Mouse (Mus musculus): ENCODE results near the gene Ctdsp2. TPM values are rescaled to one million over a fixed set of nuclear protein-coding genes. Genes with fewer than 3 reads are reported as not detected.

Ctdsp2 gene
- total RNA-seq, 2 experiments from 2014 or later, result 79.4 to 83.8 TPM

DNA sequence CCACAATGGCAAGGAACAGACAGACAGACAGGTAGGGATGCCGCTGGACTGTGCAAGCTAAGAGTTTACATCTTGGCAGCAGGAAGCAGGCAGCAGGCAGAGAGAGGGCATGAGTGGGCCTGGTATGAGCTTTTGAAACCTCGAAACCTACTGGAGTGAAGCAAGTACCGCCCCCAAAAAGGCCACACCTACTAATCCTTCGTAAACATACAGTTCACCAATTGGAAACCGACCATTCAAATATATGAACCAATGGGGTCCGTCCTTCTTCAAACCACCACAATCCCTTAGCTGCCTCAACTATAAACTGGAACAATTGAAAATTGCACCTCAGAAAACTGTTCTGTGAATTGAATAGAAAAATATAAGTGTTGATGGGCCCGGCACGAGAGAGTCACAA lies 14.7 kb upstream of the Ctdsp2 start:
- no peak for TF ChIP-seq CTCF (IDR thresholded peaks at IDR 0.05)
- intact Hi-C loops (cut with DNase I), result no loop called here
- no peak overlapping the region for H3K4me3 ChIP-seq
- DNase-seq (ENCODE audit: extremely low spot score in 1 of 2, low spot score in 2 of 2), result no peak
- peak overlapping the region; percentile 90 for H3K27ac ChIP-seq

DNA sequence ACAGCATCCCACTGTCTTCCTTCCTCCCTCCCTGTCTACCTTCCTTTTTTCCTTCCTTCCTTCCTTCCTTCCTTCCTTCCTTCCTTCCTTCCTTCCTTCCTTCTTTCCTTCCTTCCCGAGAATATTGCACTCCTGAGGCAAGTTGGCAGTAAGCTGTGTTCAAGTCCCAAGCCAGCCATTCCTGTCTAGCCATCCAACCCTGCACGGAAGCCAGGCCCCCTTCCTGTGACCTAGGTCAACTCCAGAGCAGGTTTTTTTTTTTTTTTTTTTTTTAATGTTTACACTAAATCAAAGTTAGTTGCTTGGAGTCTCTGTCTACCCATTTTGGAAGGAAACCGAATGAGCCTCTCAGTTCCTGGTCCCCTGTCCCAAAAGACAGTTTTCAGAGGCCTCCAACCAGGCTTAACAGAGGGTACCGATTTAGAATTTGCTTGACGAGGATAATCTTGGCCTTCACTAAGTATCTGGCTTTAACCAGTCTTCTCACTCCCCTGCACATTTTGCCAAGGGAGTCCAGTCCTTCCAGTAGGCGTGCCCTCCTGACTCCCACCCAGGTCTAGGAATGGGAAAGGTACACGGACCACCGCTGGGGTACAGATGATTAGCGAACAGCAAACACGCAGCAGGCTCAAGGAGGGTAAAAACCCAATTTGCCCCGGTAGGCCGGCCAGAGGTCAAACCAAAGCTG lies 7.0 kb upstream of the Ctdsp2 start:
- no peak for DNase-seq (ENCODE audit: extremely low spot score in 1 of 2, low spot score in 2 of 2)
- Histone ChIP-seq H3K27ac (peak overlapping the region; percentile 51; the same call in 1 of the 2 replicates), H3K4me3 (no peak overlapping the region)
- TF ChIP-seq CTCF (IDR thresholded peaks at IDR 0.05), result no peak
- intact Hi-C loops (cut with DNase I), result no loop called here

GRCm38 (mm10) chr10:126972051-126972725 lies 6.3 kb upstream of the Ctdsp2 start:
- no peak for TF ChIP-seq CTCF (IDR thresholded peaks at IDR 0.05)
- Histone ChIP-seq H3K4me3 (no peak overlapping the region), H3K27ac (peak overlapping the region; percentile 51; the same call in 1 of the 2 replicates)
- intact Hi-C loops (cut with DNase I), result no loop called here
- no peak for DNase-seq (ENCODE audit: extremely low spot score in 1 of 2, low spot score in 2 of 2)

DNA sequence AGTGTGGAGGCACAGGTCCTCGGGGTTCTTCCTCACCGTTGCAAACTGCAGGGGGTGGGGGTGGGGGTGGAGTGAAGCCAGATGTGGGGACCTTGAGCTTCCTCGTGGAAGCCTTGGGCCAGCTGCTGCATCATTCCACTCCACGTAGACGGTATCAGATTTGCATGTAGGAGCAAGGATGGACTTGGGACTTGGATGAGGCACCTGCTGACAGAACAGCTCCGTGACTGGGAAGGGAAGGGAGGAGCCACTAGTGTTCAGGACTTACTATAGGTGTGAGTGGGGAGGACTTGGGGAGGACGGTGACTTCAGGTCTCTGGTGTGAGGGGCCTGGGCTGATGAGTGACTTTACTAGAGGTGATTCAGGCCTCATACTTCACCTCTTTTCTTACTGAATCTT lies 5.5 kb upstream of the Ctdsp2 start:
- no peak overlapping the region for H3K4me3 ChIP-seq
- no peak for TF ChIP-seq CTCF (IDR thresholded peaks at IDR 0.05)
- no peak overlapping the region for H3K27ac ChIP-seq
- no peak for DNase-seq (ENCODE audit: extremely low spot score in 1 of 2, low spot score in 2 of 2)
- intact Hi-C loops (cut with DNase I), result no loop called here

- no peak for TF ChIP-seq CTCF (IDR thresholded peaks at IDR 0.05)
- H3K27ac ChIP-seq, result no peak overlapping the region
- DNase-seq (ENCODE audit: extremely low spot score in 1 of 2, low spot score in 2 of 2), result no peak
- intact Hi-C loops (cut with DNase I), result no loop called here
- no peak overlapping the region for H3K4me3 ChIP-seq
These were observed 2.8 kb upstream of the Ctdsp2 start for GRCm38 (mm10) chr10:126975706-126976105.

DNA sequence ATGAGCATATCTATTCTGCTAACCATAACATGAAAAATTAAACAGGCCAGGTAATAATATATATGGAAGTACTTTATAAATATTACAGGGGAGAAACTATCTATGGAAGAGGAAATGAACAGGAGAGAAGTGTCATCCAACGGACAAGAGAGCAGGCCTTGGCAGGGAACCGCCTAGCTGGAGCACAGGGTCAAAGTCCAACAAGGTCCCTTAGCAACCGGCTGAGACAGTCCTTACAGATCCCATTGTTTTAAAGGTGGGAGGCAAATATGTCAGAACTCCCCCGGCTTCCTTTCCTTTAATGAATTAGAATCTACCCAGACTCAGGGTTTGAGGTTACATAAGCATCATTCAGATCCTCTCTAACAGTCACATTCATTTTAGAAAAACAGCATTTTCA lies 1.4 kb upstream of the Ctdsp2 start:
- no peak for TF ChIP-seq CTCF (IDR thresholded peaks at IDR 0.05)
- intact Hi-C loops (cut with DNase I), result no loop called here
- no peak for DNase-seq (ENCODE audit: extremely low spot score in 1 of 2, low spot score in 2 of 2)
- H3K4me3 ChIP-seq, result no peak overlapping the region
- H3K27ac ChIP-seq, result peak overlapping the region; percentile 61

GRCm38 (mm10) chr10:126979121-126979635 lies 661 bp downstream of the Ctdsp2 start:
- TF ChIP-seq CTCF (IDR thresholded peaks at IDR 0.05), result no peak
- DNase-seq (ENCODE audit: extremely low spot score in 1 of 2, low spot score in 2 of 2), result peak in 1 of 2 experiments; percentile 63
- peak overlapping the region; percentile 97 for H3K4me3 ChIP-seq
- intact Hi-C loops (cut with DNase I), result no loop called here
- peak overlapping the region; percentile 99 for H3K27ac ChIP-seq

GRCm38 (mm10) chr10:126979636-126980151 lies 1.2 kb downstream of the Ctdsp2 start:
- peak; percentile 56 to 63 for DNase-seq (ENCODE audit: extremely low spot score in 1 of 2, low spot score in 2 of 2)
- intact Hi-C loops (cut with DNase I), result no loop called here

DNA sequence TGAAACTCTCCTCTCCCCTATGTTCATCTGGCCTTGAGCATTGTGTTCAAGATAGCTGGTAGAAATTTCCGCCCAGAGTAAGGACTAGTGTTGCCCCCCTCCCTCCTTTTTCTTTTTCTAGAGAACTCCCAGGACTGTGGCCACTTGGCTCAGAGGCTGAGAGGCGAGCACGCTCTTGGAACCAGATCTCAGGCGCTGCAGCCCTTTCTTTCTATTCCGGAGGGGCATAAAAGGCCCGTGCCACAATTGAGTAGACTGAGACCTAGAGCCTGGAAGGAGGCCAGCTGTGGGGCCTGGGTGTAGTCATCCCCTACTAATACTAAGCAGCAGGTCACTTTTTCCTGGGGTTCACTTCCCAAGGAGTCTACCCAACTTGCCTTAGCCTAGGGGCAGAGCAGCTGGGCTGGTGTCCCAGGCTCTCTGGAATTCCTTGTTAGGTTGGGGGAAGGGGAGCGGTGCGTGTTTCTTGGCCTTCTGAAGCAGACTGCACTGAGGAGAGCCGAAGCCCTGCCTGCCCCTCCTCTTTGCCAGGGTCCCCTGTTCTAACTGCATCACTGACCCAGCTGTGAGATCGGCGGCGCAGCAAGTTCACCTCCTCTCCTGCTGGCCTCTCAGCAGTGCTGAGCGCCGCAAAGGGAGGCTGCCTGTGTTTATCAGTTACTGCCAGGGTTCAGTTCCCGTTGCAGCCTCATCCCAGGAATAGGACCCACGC lies 1.9 kb downstream of the Ctdsp2 start:
- peak in 1 of 2 experiments; percentile 54 for DNase-seq (ENCODE audit: extremely low spot score in 1 of 2, low spot score in 2 of 2)
- intact Hi-C loops (cut with DNase I), result no loop called here
- TF ChIP-seq CTCF (IDR thresholded peaks at IDR 0.05), result no peak
- Histone ChIP-seq H3K4me3 (peak overlapping the region; percentile 97), H3K27ac (peak overlapping the region; percentile 99)

More at GRCm38 (mm10) chr10:126979636-126980151, 1.2 kb downstream of the Ctdsp2 start:
- H3K4me3 ChIP-seq, result peak overlapping the region; percentile 97
- H3K27ac ChIP-seq, result peak overlapping the region; percentile 99
- TF ChIP-seq CTCF (IDR thresholded peaks at IDR 0.05), result no peak

DNA sequence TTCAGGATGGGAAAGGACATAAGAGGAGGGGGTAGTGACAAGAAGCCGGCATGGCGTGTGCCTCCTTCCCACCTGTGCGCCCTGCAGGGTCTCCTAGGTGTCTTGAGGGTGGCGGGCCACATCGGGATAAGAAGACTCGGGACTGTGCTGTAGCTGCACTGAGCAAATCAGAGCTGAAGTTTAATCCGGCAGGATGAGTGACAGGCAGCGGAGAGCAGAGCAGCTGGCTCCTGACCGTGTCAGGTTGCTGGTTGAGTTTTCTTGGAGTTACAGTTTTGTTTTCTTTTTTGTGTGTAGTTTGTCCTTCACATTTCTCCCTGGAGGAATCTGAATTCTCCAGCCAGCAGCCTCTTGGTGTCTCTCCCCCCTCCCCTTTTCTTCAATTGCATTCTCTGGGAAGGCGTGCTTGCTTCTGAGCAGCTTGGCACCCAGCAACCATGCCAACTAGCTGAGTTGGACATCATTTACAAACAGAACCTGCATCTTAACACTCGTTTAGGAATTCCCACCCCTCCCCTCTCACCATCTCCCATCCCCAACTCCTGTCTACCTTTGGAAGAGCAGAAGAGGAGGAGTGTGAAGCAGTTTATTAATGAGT lies 2.5 kb downstream of the Ctdsp2 start:
- DNase-seq (ENCODE audit: extremely low spot score in 1 of 2, low spot score in 2 of 2), result no peak
- intact Hi-C loops (cut with DNase I), result no loop called here
- TF ChIP-seq CTCF (IDR thresholded peaks at IDR 0.05), result no peak
- Histone ChIP-seq H3K27ac (peak overlapping the region; percentile 99), H3K4me3 (peak overlapping the region; percentile 97)

DNA sequence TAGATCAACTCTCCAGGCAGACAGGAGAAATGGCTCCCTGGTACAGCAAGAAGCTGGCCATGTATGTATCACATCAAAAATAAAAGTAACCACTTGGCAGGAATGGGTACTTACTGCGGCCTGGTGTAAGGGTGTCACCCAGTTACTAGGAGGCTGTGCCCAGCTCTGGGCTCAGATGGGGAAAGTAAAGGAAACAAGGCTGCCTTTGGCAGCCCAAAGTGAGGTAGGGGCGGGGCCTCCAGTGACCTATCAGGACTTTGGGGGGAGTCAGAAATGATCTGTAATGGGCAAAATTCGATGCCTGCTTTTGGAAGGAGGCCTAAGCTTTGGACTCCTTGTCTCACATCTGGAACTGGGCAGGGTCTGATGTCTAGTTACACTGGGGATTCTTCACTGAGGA lies 3.2 kb downstream of the Ctdsp2 start:
- TF ChIP-seq CTCF (IDR thresholded peaks at IDR 0.05), result no peak
- intact Hi-C loops (cut with DNase I), result no loop called here
- Histone ChIP-seq H3K27ac (peak overlapping the region; percentile 99; the same call in 1 of the 2 replicates), H3K4me3 (peak overlapping the region; percentile 97)
- no peak for DNase-seq (ENCODE audit: extremely low spot score in 1 of 2, low spot score in 2 of 2)

Data from left cerebral cortex, adult 2 months (tissue).